In genomic region chr17:66801831-66802687, GRCm38 (mm10) we compare ENCODE assay signal across 17 mouse cellular contexts.
DNase-seq lines count a peak whose midpoint lies in the region; ATAC-seq and TF ChIP-seq lines count a peak whose summit lies in the region.
"Had no signal": no experiment of that assay in that cellular context is flagged by ENCODE, and none has a peak within 500 bp of the region (broad histone marks: within the 10 kb centered on the region; RNA-seq: fewer than 3 reads in every experiment).

No protein-coding gene starts in this region.

- H3K9me3 ChIP-seq in lung, embryonic 14.5 days (ENCODE audit: low read depth, low read length), result no peaks in the 10 kb centered on the region
- no peaks in the 10 kb centered on the region for H3K9me3 ChIP-seq in forebrain, embryonic 13.5 days (replicated peaks)
- H3K9me3 ChIP-seq in midbrain, embryonic 13.5 days, result no peaks in the 10 kb centered on the region
- H3K9me3 ChIP-seq: neural tube, embryonic 13.5 days had no signal

- TF ChIP-seq POLR2A in brain, embryonic 14.5 days (IDR thresholded peaks at IDR 0.05; ENCODE audit: borderline replicate concordance, extremely low read depth, insufficient read depth, insufficient read length, poor library complexity, severe bottlenecking), result no peak

- H3K4me3 ChIP-seq in lung, embryonic 14.5 days (ENCODE audit: low read depth, low read length), result no peak overlapping the region
- H3K4me3 ChIP-seq in forebrain, embryonic 13.5 days, result no peak overlapping the region
- no peak overlapping the region for H3K4me3 ChIP-seq in midbrain, embryonic 13.5 days (replicated peaks)
- H3K4me3 ChIP-seq: neural tube, embryonic 13.5 days had no signal

- no peaks in the 10 kb centered on the region for H3K27me3 ChIP-seq in lung, embryonic 14.5 days (ENCODE audit: insufficient read depth, low read length)
- H3K27me3 ChIP-seq in forebrain, embryonic 13.5 days, result no peaks in the 10 kb centered on the region
- H3K27me3 ChIP-seq in midbrain, embryonic 13.5 days, result no peaks in the 10 kb centered on the region
- H3K27me3 ChIP-seq: neural tube, embryonic 13.5 days had no signal

- H3K4me1 ChIP-seq in lung, embryonic 14.5 days (ENCODE audit: insufficient read depth), result no peaks in the 10 kb centered on the region
- peaks cover 6% of the 10 kb centered on the region for H3K4me1 ChIP-seq in forebrain, embryonic 13.5 days
- H3K4me1 ChIP-seq in midbrain, embryonic 13.5 days (replicated peaks), result peaks cover 14% of the 10 kb centered on the region; the same call in 1 of the 2 replicates

- H3K4me2 ChIP-seq in lung, embryonic 14.5 days, result no peak overlapping the region
- no peak overlapping the region for H3K4me2 ChIP-seq in forebrain, embryonic 13.5 days
- no peak overlapping the region for H3K4me2 ChIP-seq in midbrain, embryonic 13.5 days (replicated peaks)
- H3K4me2 ChIP-seq: neural tube, embryonic 13.5 days had no signal

- H3K27ac ChIP-seq in lung, embryonic 14.5 days (ENCODE audit: low read depth), result no peak overlapping the region
- H3K27ac ChIP-seq in forebrain, embryonic 13.5 days, result 0 out of 2 replicates have a peak overlapping the region, but pooled peaks have one; percentile 44
- peak overlapping the region; percentile 56 for H3K27ac ChIP-seq in midbrain, embryonic 13.5 days
- H3K27ac ChIP-seq: neural tube, embryonic 13.5 days had no signal

- 31% methylated on average over 10 of the region's 10 CpGs for WGBS in lung, embryonic 14.5 days
- WGBS in forebrain, embryonic 13.5 days, result 31% methylated on average over 10 of the region's 10 CpGs
- WGBS in midbrain, embryonic 13.5 days, result 44% methylated on average over 10 of the region's 10 CpGs

- no peak for TF ChIP-seq CTCF in lung, embryonic 14.5 days (IDR thresholded peaks at IDR 0.05; ENCODE audit: low read depth)
- no peak for TF ChIP-seq CTCF in brain, embryonic 14.5 days (IDR thresholded peaks at IDR 0.05; ENCODE audit: borderline replicate concordance, extremely low read depth, insufficient read depth, insufficient read length)

- no peaks in the 10 kb centered on the region for H3K36me3 ChIP-seq in lung, embryonic 14.5 days (ENCODE audit: insufficient read depth)
- no peaks in the 10 kb centered on the region for H3K36me3 ChIP-seq in forebrain, embryonic 13.5 days (ENCODE audit: poor library complexity, severe bottlenecking)
- no peaks in the 10 kb centered on the region for H3K36me3 ChIP-seq in midbrain, embryonic 13.5 days
- H3K36me3 ChIP-seq: neural tube, embryonic 13.5 days had no signal

- ATAC-seq in lung, embryonic 14.5 days (ENCODE audit: insufficient read depth), result no peak
- peak; percentile 58; the same call in 1 of the 2 replicates for ATAC-seq in forebrain, embryonic 13.5 days
- ATAC-seq in midbrain, embryonic 13.5 days, result 0 out of 2 replicates have a peak, but pooled peaks have one; percentile 63

- DNase-seq in lung, embryonic 14.5 days, result peak; percentile 22
- no peak for DNase-seq in lung, postnatal 10 days
- DNase-seq in brain, embryonic 14.5 days (ENCODE audit: low read depth), result peak; percentile 67
- DNase-seq in frontal cortex, postnatal 14 days (ENCODE audit: low spot score in 2 of 2), result no peak
- no peak for DNase-seq in retina, postnatal 1 day
- no peak for DNase-seq in adrenal gland, postnatal 10 days
- DNase-seq: adrenal gland, postnatal 14 days; cerebellum, adult 9-10 months; gastrocnemius, postnatal 25 days; kidney, adult 2 months; kidney, postnatal 4 days; lung, adult 18-20 months; lung, postnatal 4 days; right cerebral cortex, postnatal 4 days had no signal

- no peak overlapping the region for H3K9ac ChIP-seq in lung, embryonic 14.5 days
- H3K9ac ChIP-seq in forebrain, embryonic 13.5 days, result no peak overlapping the region
- H3K9ac ChIP-seq in midbrain, embryonic 13.5 days (replicated peaks), result no peak overlapping the region
- H3K9ac ChIP-seq: neural tube, embryonic 13.5 days had no signal

Comparison
In these comparisons a context has a peak if more than half of its experiments do, and no peak if none do; other contexts are left out.
1. DNase-seq: peak in lung, embryonic 14.5 days (single experiment) and brain, embryonic 14.5 days (single experiment); none in lung, postnatal 10 days (single experiment), frontal cortex, postnatal 14 days (0 of 2), retina, postnatal 1 day (single experiment) and adrenal gland, postnatal 10 days (single experiment).